Mouse (Mus musculus): Measurements from ENCODE around the gene Ppp6r1. TPM values are rescaled to one million over a fixed set of nuclear protein-coding genes. Genes with fewer than 3 reads are reported as not detected.

Gene Ppp6r1
- total RNA-seq, 2 experiments from 2014 or later, result 127 TPM

- DNase-seq (ENCODE audit: low spot score in 2 of 2), result no peak
Measured at GRCm38 (mm10) chr7:4658128-4658907, 501 bp downstream of the Ppp6r1 start.

DNA sequence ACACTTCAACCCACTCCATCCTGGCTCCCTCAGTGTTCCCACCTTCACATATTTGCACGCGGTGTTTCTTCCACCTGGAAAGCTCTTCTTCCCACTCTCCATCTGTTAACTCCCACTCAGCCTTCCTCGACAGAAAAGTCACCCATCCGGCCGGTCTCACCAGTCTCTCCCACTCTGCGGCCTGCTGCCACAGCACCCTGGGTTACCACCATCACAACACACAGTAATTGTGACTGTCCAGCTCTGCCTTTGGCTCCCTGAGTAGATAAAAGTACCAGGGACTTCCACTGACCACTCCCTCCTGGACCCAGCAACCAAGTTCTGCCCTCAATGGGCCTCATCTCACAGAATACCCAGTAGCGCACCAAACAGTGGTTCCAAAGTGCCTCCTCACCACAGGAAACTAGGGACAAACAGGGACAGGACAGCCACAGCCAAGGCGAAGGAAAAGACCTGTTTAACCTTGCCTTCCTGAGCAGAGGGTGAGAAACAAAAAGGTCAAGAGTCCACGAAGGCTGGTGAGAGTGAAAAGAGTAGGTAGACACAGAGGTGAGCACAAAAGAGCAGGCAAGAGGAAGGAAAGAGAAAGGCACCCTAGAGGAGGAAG is 1.2 kb downstream of the Ppp6r1 start:
- DNase-seq (ENCODE audit: low spot score in 2 of 2), result peak; percentile 37 to 55

DNA sequence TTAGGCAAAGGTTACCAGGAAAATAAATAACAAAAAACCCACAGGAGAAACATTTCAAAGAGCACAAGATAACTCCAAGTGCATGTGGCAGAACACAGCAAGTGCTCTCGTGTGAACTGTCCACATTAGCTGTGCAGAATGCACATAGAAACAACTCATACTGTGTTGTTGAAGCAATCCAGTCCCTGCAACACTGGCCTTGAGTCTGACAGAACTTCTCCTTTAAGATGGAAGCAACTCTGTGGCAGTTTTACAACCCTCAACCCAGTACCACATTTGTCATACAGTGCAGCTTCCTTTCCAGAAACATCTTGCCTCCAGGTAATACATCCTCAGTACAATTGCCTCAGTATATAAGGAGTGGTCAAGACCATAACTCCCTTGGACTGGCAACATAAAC is 2.0 kb downstream of the Ppp6r1 start:
- no peak for DNase-seq (ENCODE audit: low spot score in 2 of 2)

DNA sequence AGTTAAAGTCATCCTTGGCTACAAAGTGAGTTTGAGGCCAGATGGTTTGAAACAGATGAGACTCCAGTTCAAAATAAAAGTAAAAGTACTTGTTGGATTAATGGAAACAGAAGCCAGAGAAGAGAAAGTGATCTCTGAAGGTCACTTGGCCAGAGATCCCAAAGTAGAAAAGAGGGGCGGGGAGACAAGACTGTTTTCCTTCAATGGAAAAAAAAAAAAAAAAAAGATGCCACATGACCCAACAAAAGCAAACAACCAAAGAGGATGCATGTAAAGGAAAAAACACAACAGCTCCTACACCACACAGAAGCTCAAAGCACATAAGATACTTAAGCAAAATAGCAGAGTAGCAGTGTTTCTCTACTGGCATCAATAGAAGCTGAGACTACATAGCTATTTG is 2.9 kb downstream of the Ppp6r1 start:
- DNase-seq (ENCODE audit: low spot score in 2 of 2), result no peak

DNA sequence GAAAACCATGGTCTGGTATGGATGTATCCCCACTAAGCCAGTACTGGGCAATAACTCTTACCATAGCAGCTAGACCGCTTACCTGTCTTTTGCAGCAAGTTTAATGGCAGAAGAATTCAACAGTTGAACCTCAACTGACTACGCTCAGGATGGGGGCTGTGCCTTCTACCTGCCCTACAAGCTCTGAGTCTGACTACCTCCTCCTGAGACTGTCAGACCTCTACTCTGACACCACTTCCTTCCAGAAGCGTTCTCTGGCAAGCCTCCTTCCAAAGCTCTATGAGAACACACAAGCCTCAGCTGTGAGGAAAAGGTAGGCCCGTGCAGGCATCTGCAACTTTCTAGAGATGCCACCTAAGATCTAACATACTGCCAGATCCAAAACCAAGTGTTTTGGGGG is 3.4 kb downstream of the Ppp6r1 start:
- DNase-seq (ENCODE audit: low spot score in 2 of 2), result no peak

DNA sequence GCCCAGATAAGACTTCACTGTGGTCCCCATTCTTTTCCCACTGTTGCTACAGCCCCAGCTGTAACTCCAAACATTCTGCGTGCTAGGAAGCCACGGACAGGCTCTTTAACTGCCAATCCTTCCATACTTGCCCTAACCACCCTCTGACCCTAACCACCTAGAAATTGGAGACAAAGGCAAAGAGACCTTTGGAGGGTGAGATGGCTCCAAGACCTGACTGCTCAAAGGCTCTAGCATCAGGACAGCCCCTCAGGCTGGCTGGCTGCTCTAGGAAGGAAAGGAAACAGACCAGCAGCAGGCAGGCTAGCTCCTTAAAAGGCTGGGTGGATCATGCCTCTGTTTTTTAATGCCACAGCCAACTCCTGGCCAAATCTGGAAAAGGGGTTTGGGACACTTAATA is 4.6 kb downstream of the Ppp6r1 start:
- DNase-seq (ENCODE audit: low spot score in 2 of 2), result no peak

GRCm38 (mm10) chr7:4653780-4654179 is 5.0 kb downstream of the Ppp6r1 start:
- no peak for DNase-seq (ENCODE audit: low spot score in 2 of 2)

DNA sequence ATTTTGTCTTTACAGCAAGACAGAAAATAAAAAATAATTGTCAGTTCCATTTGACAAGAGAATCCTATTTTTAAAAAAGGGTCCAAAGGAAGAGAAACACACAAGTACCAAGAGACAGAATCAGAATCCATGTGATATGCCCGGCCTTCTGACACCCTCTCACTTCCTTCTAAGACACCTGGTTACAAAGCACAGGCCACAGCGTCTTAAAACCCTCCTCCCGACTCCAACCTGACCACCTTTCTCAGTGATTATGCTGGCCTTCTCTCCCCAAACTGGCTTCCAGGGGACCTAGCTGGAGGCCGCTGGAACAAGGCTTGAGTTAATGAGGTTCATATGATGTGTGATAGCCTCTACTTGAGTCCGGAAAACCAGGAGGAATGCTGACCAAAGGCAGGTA is 5.5 kb downstream of the Ppp6r1 start:
- DNase-seq (ENCODE audit: low spot score in 2 of 2), result no peak

GRCm38 (mm10) chr7:4652726-4653125 is 6.1 kb downstream of the Ppp6r1 start:
- DNase-seq (ENCODE audit: low spot score in 2 of 2), result no peak

DNA sequence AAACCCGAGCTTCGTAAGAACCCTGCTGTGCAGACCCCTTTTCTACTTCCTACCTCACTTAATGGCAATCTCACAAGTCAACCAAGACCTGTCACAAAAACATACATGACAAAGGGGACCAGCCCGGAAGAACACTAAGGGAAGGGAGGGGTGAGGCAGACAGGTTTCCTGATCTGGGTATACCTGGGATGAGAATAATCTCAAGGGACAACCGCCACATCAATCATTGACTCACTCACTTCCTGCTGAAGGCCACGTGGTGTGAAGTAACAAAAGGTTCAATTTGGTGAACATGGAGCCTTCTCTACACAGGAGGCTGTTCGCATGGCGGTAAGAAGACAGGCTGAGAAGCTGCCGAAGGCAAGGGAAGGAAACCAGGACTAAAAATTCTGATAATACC is 7.2 kb downstream of the Ppp6r1 start:
- no peak for DNase-seq (ENCODE audit: low spot score in 2 of 2)

DNA sequence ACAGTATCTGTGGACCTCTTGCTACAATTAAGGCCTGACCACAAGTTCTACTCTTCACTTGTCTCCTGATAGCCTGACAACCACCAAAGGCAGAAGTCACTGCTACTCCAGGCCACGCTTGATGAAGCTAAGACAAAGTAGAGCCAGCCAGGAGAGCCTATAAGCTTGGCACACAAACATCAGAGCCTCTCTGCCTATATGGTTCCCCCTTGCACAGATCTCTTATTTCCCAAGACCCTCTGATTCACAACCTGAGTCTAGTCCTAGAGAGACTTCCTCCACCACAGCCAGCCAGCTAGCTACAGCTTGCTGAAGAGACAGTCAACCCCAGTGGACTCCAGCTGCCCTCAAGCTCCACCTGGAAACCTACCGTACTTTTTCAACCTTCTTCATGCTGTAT is 10.8 kb downstream of the Ppp6r1 start:
- DNase-seq (ENCODE audit: low spot score in 2 of 2), result no peak

DNA sequence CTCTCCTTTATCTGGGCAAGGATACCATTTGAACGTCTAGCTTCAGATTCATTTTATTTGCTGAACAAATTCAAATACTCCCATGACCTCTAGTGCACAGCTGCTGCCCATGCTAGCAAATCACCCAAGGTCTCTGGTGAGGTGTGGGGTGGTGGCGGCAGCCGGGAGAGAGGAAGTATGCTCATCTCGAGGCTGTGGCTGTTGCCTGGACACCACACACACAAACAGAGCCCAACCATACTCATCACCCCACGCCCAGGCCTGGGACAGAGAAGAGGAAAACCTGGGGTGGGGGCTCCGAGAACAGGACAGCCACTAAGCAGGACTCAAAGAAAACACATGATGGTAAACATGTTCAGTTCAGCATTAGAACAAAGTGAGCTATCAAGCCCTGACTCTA is 11.5 kb downstream of the Ppp6r1 start:
- no peak for DNase-seq (ENCODE audit: low spot score in 2 of 2)

GRCm38 (mm10) chr7:4646806-4647205 is 12.0 kb downstream of the Ppp6r1 start:
- no peak for DNase-seq (ENCODE audit: low spot score in 2 of 2)

GRCm38 (mm10) chr7:4643225-4643624 is 15.6 kb downstream of the Ppp6r1 start:
- DNase-seq (ENCODE audit: low spot score in 2 of 2), result no peak

DNA sequence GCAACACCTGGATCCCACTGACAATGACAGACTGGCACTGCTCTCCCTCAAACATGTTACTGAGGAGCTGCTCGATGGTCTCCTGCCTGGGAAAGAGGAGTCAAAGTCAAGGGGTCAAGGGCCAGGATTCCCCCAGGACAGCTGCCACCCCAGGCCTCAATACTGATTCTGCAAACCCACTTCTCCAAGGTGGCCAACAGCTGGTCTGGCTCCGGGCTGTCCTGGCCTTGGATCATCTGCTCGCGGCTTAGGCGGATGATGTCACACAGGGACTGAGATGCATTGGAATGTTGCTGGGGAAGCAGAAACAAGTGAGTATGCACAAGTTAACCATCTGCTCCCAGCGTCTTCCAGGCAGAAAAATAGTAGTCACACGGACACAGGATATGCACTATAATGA is 16.9 kb downstream of the Ppp6r1 start:
- no peak for DNase-seq (ENCODE audit: low spot score in 2 of 2)

GRCm38 (mm10) chr7:4641155-4641554 is 17.7 kb downstream of the Ppp6r1 start:
- no peak for DNase-seq (ENCODE audit: low spot score in 2 of 2)

- DNase-seq (ENCODE audit: low spot score in 2 of 2), result no peak
Measured at GRCm38 (mm10) chr7:4636179-4636578, 22.6 kb downstream of the Ppp6r1 start.

DNA sequence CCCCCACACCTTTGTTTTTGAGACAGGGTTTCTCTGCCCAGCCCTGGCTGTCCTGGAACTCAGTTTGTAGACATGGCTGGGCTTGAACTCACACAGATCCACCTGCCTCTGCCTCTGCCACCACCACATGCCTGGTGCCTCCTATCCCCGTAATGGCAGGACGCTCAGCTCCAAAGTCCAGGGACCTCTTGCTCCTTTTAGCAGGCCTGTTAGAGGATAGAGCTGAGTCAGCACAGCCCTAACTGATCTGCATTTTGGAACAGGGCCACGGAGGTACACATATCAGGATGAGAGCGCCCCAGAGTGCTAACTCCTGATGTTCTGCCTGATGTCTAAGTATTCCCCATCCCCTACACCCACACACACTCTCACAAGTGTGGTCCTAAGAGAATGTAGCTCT is 27.8 kb downstream of the Ppp6r1 start, which contains the start of gene Tmem86b:
Gene Tmem86b, minus strand, starts transcription at position 392 of the 400 bp plus-strand sequence.
- no peak for DNase-seq (ENCODE audit: low spot score in 2 of 2)

DNA sequence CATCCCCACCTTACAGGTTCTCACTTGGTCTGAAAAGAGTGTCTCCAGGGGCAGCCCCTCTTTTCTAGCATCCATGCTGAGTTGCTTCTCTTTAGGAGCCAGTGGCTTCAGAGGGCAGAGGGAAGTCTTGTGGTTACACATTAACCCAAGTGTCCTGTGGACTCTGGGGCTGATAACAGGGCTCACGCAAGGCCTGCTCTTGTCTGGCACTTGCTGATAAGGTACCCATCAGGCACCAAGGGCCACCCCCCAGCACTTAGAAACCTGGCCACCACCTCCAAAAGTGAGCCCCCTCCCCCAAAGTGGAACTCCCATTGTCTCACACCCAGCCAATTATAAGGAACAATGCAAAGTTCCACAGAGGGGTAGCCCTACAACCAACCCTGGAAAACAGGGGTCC is 28.6 kb downstream of the Ppp6r1 start:
- DNase-seq (ENCODE audit: low spot score in 2 of 2), result no peak

GRCm38 (mm10) chr7:4629586-4629985 is 29.2 kb downstream of the Ppp6r1 start:
- no peak for DNase-seq (ENCODE audit: low spot score in 2 of 2)

DNA sequence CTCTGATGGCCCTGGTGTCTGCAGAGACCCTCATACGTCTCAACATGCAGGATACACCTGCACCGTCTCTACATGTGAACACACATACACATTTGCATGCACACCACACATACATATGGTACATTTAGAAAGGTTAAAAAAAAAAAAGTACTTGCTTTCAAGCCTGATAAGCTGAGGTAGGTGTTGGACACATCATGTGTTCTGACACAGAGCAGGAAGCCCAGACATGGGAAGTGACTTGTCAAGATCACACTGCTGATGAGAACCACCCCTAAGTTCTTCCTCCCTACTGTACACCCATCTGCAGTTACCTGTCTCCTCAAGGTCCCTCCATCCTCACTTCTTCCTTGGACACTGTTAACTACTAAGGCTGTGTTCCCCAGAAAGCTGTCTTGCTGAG is 32.9 kb downstream of the Ppp6r1 start:
- DNase-seq (ENCODE audit: low spot score in 2 of 2), result no peak

GRCm38 (mm10) chr7:4624343-4624742 is 34.5 kb downstream of the Ppp6r1 start:
- DNase-seq (ENCODE audit: low spot score in 2 of 2), result no peak
